Mouse (Mus musculus) left cerebral cortex, adult 18-20 months (tissue): ENCODE measurements at regions not wholly inside any gene's neighbourhood (a gene's known extent, or its start where the extent isn't known, plus 50 kb on each side); places are given as distances from the start of the nearest gene placed in this dataset.

Experiments used
- DNase-seq, 2 experiments: peaks; one replicate each; pipeline ENCODE4 v3.0.0; 2021 to 2022; ENCODE audit warnings: low spot score in 2 of 2, mixed read lengths in 1 of 2

- DNase-seq: peak in 1 of 2 experiments; percentile 11
Measured at GRCm38 (mm10) chr5:119467346-119468085, 203.0 kb upstream of the Tbx3 start.

DNA sequence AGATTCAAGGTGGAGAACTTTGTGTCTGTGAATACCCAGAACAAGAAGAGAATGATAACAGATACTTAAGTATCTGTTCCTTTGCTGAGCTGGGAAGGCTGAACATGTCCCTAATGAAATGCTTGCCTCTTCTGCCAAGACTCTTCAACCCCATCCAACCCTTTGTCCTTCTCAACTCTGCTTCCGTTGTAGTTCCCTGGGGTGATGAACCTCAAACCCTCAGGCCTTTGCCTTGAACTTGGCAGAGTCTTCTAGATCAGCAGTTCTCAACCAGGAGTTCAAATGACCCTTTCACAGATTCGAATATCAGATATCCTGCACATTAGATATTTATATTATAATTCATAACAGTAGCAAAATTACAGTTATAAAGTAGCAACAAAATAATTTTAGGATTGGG lies 192.5 kb upstream of the Tbx3 start:
- no peak for DNase-seq

DNA sequence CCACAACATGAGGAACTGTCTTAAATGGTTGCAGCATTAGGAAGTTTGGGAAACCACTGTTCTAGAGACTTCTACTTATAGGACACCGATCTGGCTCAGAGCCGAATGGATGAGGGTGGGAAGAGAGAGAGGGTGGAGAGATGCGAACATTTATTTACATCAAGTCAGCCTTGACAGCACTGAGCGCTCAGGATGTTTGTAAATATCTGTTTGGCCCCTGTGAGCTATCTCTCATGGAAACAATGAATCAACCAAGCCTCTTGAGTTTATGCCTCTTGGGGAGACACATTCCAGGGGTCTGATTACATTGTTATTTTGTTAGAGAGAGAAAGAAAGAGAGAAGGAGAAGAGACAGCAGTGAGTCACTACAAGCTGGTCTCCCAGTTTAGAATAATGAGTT lies 192.1 kb upstream of the Tbx3 start:
- DNase-seq: peak; percentile 9 to 12

DNA sequence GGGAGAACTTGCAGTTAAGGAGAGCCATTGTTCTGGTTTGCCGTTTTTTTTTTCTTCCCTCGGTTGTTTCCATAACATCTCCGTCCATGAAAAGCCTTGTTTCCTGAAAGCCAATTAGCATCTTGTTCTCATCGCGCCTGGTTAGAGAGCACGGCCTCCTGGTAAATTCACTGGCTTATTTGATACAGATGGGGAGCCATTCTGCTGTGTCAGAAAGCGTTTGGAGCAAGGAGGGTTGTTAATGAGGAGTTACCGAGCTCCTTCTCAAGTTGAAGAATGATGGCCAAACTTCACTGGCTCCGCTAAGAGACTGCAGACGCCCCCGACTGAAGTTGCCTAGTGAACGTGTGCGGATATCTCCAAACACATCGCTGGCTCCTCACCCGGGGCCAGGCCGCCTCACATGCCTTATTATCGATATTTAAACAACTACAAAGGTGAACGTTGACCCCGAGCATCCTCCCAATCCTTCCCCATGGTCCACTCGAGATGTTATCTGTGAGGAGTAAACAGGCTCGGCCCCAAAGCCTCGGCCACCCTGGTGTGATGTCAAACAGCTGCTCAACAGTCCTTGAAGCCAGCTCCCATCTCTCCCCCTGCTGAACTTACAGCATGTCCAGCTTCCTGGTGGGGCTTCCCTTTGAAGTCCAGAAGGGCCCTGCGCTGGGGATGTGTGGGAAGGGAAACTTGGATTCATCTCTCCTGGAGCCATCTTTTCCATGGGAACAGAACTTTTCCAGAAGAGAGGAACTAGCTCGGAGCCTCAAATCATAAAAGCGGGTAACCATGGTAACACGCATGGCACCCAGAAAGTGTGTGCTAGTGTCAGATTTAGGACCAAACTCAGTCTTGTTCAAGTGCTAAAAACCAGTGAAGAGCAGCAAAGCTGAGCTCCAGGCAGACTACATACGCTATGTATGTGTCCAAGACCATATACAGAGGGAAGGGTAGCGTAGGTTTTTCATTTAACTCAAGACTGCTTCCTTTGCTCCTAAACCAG lies 190.0 kb upstream of the Tbx3 start:
- peak; percentile 16 to 24 for DNase-seq

DNA sequence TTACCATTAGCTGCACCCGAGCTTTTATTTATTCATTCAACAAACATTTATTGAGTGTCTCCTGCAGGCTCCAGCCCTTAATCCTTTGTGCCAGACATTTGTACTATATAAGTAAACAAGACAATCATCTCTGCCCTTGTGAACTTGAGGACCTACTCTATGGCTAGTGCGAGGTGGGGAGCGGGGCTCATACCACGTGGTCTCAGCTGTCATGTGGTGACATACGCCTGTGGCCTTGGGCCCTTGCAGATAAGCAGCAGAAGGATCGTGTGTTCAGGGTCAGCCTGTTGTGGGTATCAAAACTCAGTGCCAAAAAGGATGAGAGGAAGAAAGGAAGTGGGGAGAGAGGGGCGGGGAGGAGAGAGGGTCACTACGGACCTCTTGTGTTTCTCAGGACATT lies 186.8 kb upstream of the Tbx3 start:
- no peak for DNase-seq

GRCm38 (mm10) chr5:119486196-119486595 lies 184.3 kb upstream of the Tbx3 start:
- no peak for DNase-seq

DNA sequence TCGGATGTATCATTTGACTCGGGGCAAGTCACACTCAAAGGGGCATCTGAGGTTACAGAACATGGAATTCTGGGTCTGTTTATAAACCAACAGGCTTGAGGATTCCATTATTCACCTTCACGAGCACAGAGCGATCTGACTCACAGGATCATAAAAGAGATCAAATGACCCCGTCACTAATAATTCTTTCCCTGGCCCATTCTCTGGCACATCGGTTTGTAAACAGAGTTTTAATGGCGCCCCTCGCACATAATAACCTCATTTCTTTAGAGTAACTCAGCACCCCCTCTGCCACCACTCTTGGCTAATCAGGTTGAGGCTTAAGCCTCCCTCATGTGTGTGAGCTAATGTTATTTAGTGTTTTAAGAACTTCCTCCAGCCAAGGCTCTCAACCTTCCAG lies 183.3 kb upstream of the Tbx3 start:
- DNase-seq: no peak

DNA sequence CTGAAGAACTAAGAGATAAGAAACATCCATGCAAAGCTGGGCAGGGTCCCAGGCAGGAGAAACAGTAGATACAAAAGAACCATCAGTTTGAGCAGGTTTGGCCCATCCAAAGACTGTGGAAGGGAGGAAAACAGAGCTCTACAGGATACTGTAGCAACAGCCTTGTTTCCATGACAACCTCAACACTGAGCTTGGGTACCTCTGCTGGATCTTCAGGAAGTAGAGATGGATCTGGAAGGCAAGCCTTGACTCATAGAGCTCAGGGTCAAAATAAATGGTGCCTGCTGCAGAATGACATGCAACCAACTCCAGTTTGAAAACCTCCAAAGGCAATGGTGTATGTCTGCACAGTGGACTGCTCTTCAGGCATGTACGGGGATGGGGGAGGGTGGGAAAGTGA lies 173.0 kb upstream of the Tbx3 start:
- DNase-seq: peak in 1 of 2 experiments; percentile 2

DNA sequence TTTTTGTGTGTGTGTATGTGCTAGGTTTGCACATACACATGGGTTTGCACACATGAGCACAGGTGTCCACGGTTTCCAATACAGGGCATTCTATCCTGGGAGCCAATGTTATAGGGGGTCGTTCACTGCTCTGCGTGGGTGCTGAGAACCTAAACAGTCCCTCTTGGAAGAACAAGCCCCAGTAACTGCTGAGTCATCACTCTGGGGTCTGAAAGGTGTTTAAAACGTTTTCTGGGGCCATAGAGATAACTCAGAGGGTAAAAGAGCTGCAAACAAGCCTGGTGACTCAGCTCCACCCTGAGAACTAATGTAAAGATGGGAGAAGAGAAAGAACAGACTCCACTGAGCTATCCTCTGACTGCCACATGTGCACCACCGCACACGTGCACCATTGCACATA lies 172.0 kb upstream of the Tbx3 start:
- DNase-seq: no peak

- no peak for DNase-seq
Measured at GRCm38 (mm10) chr5:119507709-119508108, 162.8 kb upstream of the Tbx3 start.

DNA sequence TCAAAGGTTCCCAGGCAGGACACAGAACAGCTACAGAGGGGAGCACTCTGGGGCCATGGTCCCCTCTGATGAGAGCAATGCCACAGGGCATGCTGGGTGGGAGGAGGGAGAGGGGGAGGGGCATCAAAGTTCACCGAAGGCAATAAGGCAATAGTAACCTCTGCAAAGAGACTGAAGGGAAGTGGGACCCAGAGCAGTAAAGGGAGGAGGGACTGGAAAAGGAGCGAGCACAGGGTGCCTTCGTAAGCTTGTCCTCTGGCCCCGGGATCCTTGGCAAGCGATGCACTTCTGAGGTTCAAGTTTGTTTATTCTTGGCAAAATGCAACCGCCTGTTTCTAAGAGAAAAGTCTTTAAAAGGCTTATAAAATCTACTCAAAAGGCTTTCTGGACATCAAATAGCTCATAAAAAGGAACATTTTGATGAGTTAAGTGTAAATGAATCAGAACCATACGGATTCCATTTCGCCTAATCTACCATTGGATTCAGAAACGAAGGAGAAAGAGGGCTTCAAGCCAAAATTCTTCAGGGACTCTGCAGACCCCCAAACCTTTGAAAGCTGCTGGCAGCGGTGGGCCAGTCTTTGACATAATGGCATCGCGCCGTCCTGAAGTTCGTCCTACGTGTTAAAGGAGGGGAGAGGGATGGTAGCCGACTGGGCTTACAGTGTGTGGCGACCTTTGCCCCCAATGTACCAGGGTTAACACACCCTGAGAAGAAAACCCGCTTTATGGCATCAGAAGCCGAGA lies 151.8 kb upstream of the Tbx3 start:
- no peak for DNase-seq

DNA sequence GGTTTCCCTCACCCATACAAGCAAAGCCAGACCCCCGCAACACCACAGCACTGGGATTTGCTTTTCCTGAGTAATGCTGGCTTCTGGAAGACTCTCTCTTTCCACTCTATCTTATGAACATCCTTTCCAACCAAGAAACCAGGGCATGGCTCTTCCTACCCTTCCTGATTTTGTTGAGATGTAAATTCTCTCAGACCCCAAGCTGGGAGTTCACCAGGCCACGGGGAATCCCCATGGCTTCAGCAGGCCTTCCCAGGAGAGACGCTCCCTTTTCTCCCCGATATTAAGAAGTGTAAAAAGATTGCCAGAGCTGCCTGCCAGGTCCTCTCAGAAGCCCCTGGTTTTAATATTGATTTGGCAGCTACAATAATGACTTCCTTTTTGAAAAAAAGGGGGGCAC lies 146.3 kb upstream of the Tbx3 start:
- DNase-seq: no peak

DNA sequence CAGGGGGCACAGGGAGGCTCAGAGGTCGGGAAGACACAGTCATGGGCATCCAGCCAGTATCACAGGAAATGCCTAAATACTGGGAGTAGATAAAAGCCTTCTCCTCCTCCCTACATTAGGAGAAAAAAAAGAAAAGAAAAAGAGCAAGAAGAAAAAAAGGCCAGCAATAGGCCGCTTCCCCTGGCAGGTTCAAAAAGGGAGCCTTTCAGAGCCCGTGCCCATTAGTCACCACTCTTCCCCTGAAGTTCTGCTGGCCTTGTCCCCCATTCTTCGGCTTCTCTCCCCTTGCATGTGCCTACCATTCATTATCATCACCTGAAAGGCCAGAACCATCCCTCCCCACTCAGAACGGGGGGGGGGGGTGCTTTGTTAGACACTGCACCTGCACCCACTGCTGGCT lies 144.5 kb upstream of the Tbx3 start:
- DNase-seq: no peak

- no peak for DNase-seq
Measured at GRCm38 (mm10) chr5:119530009-119530408, 140.5 kb upstream of the Tbx3 start.

GRCm38 (mm10) chr5:119534946-119535345 lies 135.5 kb upstream of the Tbx3 start:
- no peak for DNase-seq

DNA sequence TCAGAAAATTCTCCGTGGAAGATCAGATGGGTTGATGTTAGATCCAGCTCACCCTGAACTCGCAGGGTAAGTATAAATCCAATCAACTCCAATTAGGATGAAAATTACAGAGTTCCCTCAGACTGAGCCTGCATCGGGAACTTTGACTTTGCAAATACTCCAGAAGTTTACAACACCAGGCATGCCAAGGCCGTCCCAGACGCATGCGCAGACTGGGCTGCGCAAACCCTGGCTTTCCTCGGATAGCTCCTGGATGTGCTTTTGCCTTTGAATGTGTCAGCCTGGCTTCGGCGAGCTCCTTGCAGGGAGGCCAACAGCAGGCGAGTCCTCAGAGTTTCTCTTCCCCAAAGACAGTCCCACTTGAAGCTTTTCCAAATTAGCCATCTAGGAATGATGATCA lies 127.6 kb upstream of the Tbx3 start:
- no peak for DNase-seq

DNA sequence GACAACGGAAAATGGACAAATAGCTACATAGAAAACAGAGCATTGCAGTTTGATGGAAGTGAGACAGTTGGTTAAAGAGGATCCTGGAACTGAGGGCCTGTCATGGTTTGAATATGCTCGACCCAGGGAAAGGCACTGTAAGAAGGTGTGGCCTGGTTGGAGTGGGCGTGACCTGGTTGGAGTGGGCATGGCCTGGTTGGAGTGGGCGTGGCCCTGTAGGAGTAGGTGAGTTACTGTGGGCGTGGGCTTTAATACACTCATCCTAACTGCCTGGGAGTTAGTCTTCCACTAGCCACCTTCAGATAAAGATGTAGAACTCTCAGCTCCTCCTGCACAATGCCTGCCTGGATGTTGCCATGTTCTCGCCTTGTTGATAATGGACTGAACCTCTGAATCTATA lies 126.8 kb upstream of the Tbx3 start:
- no peak for DNase-seq

GRCm38 (mm10) chr5:119544681-119545080 lies 125.8 kb upstream of the Tbx3 start:
- DNase-seq: no peak

DNA sequence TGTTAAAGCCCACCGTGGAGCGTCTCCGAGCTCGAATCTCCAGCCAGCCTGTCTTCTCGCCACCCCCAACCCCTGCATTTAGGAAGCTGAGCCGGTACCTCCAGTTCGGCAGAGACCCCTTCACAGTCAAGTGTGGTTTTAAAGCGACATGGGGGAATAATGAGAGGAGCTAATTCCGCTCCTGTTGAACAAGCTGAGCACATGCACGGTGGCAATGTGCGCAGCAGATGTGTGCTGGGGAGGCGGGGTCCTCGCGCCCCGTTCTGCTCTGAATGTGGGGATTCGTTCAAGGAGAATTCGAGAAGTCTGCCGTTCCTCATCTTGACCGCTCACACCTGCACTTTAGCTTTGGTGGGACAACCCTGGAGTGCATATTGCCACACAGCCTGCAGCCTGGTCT lies 123.4 kb upstream of the Tbx3 start:
- no peak for DNase-seq

GRCm38 (mm10) chr5:119550916-119551315 lies 119.6 kb upstream of the Tbx3 start:
- DNase-seq: no peak

- DNase-seq: peak; percentile 19 to 45
Measured at GRCm38 (mm10) chr5:119553469-119553868, 117.0 kb upstream of the Tbx3 start.

DNA sequence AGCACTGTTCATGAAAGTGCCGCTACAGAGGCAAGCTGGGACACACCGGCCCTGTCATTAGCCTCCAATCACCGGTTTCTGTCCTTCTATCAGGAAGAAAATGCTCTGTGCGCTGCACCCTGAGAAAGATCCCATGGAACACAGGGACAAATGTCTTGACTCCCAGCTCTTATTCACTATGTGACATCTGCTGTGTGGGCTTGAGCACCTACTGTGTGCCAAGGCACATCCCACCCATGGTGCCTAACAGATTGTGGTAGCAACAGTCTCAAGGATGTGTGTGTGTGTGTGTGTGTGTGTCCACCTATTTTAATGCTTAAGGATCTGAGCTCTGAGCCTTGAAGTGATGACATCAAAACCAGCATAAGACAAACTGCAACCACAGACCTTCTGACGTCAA lies 113.4 kb upstream of the Tbx3 start:
- peak; percentile 4 to 8 for DNase-seq
